8 mouse cellular contexts compared by ENCODE assay signal in genomic region chr14:31197547-31198516, GRCm38 (mm10). TPM values are rescaled to one million over a fixed set of nuclear protein-coding genes. Genes with fewer than 3 reads are reported as not detected.
A peak's percentile ranks its signal among the peaks of the same experiment; 100 is the strongest.
DNase-seq lines count a peak whose midpoint lies in the region; ATAC-seq and TF ChIP-seq lines count a peak whose summit lies in the region.

No protein-coding gene starts in this region.

- H3K27ac ChIP-seq in bone marrow macrophage, adult 2 months (ENCODE audit: insufficient read depth, low read depth, low read length), result peak overlapping the region; percentile 52
- peak overlapping the region; percentile 62; the same call in 1 of the 2 replicates for H3K27ac ChIP-seq in limb, embryonic 15.5 days

- ATAC-seq in limb, embryonic 15.5 days (ENCODE audit: insufficient number of reproducible peaks, low FRiP score, low TSS enrichment, low read depth), result no peak; the same call in 1 of the 2 replicates

- WGBS in limb, embryonic 15.5 days, result 62% methylated on average over 16 of the region's 16 CpGs

- no peak overlapping the region for H3K4me2 ChIP-seq in limb, embryonic 15.5 days

- no peaks in the 10 kb centered on the region for H3K27me3 ChIP-seq in limb, embryonic 15.5 days

- TF ChIP-seq POLR2A in bone marrow macrophage, adult 2 months (IDR thresholded peaks at IDR 0.05; ENCODE audit: borderline replicate concordance, low read depth, low read length), result no peak

- no peak overlapping the region for H3K9ac ChIP-seq in limb, embryonic 15.5 days

- TF ChIP-seq CTCF in bone marrow macrophage, adult 2 months (IDR thresholded peaks at IDR 0.05; ENCODE audit: low read depth, low read length), result no peak

- DNase-seq in left cerebral cortex, adult 18-20 months (ENCODE audit: low spot score in 2 of 2), result peak; percentile 51 to 56
- no peak for DNase-seq in left cerebral cortex, adult 11 months (ENCODE audit: low spot score)
- peak; percentile 84 for DNase-seq in Muller cell, postnatal 12 days (ENCODE audit: inconsistent ontology term)
- DNase-seq in right cerebral cortex, postnatal 36 days (ENCODE audit: low spot score in 2 of 2), result peak; percentile 53 to 65
- no peak for DNase-seq in ovary, postnatal 10 days (ENCODE audit: low spot score)
- no peak for DNase-seq in cerebellum, adult 11 months

- peaks cover 85% of the 10 kb centered on the region for H3K36me3 ChIP-seq in limb, embryonic 15.5 days

- H3K9me3 ChIP-seq in limb, embryonic 15.5 days, result no peaks in the 10 kb centered on the region

- H3K4me1 ChIP-seq in bone marrow macrophage, adult 2 months (ENCODE audit: control insufficient read depth, insufficient read depth, low read length), result peaks cover 40% of the 10 kb centered on the region
- peaks cover 10% of the 10 kb centered on the region; the same call in 1 of the 2 replicates for H3K4me1 ChIP-seq in limb, embryonic 15.5 days

- H3K4me3 ChIP-seq in bone marrow macrophage, adult 2 months (ENCODE audit: insufficient read depth, low read length), result no peak overlapping the region
- no peak overlapping the region for H3K4me3 ChIP-seq in limb, embryonic 15.5 days

RNA-seq across cellular contexts. Expression of gene Tnnc1, which starts 10.3 kb away (rescaled TPM):
- 10 to 100 TPM; 18.8 to 20.1 TPM for total RNA-seq in left cerebral cortex, adult 18-20 months (2021)
- 4.0 and 4.1 TPM in 2 replicates for polyA plus RNA-seq in bone marrow macrophage, adult 2 months (2012; ENCODE audit: insufficient read depth, insufficient read length, missing spikeins)
- 276 and 549 TPM in 2 replicates for polyA plus RNA-seq in limb, embryonic 15.5 days (2015; fragmentation: Nextera tagmentation; extraction: Ambion mirVana)

RNA-seq across cellular contexts. Expression of gene Nisch, which starts 18.9 kb away (rescaled TPM):
- 100 to 1,000 TPM; 359 to 363 TPM for total RNA-seq in left cerebral cortex, adult 18-20 months (2021)
- 366 and 398 TPM in 2 replicates for polyA plus RNA-seq in bone marrow macrophage, adult 2 months (2012; ENCODE audit: insufficient read depth, insufficient read length, missing spikeins)
- polyA plus RNA-seq in limb, embryonic 15.5 days (2015; fragmentation: Nextera tagmentation; extraction: Ambion mirVana), result 336 and 363 TPM in 2 replicates

RNA-seq across cellular contexts. Expression of gene Sema3g, which starts 19.8 kb away (rescaled TPM):
- 1 to 10 TPM; 4.7 to 5.3 TPM for total RNA-seq in left cerebral cortex, adult 18-20 months (2021)
- polyA plus RNA-seq in bone marrow macrophage, adult 2 months (2012; ENCODE audit: insufficient read depth, insufficient read length, missing spikeins), result not detected in 2 replicates
- polyA plus RNA-seq in limb, embryonic 15.5 days (2015; fragmentation: Nextera tagmentation; extraction: Ambion mirVana), result 1.2 and 1.5 TPM in 2 replicates

RNA-seq across cellular contexts. Expression of gene Stab1, which starts 29.4 kb away (rescaled TPM):
- total RNA-seq in left cerebral cortex, adult 18-20 months (2021), result 10 to 100 TPM; 22.3 to 25.0 TPM
- polyA plus RNA-seq in bone marrow macrophage, adult 2 months (2012; ENCODE audit: insufficient read depth, insufficient read length, missing spikeins), result 1,445 and 1,606 TPM in 2 replicates
- 42.5 and 44.4 TPM in 2 replicates for polyA plus RNA-seq in limb, embryonic 15.5 days (2015; fragmentation: Nextera tagmentation; extraction: Ambion mirVana)

RNA-seq across cellular contexts. Expression of gene Phf7, which starts 53.3 kb away (rescaled TPM):
- 1 to 10 TPM; 3.2 to 4.1 TPM for total RNA-seq in left cerebral cortex, adult 18-20 months (2021)
- 10.5 and 13.2 TPM in 2 replicates for polyA plus RNA-seq in bone marrow macrophage, adult 2 months (2012; ENCODE audit: insufficient read depth, insufficient read length, missing spikeins)
- polyA plus RNA-seq in limb, embryonic 15.5 days (2015; fragmentation: Nextera tagmentation; extraction: Ambion mirVana), result 9.5 and 12.5 TPM in 2 replicates

Comparison
In these comparisons a context has a peak if more than half of its experiments do, and no peak if none do; other contexts are left out.
1. DNase-seq: peak in left cerebral cortex, adult 18-20 months (2 of 2), Muller cell, postnatal 12 days (single experiment) and right cerebral cortex, postnatal 36 days (2 of 2); none in left cerebral cortex, adult 11 months (single experiment), ovary, postnatal 10 days (single experiment) and cerebellum, adult 11 months (single experiment).
2. RNA of gene Tnnc1, which starts 10.3 kb away (polyA plus RNA-seq): 276 to 549 TPM in limb, embryonic 15.5 days; 4.0 to 4.1 TPM in bone marrow macrophage, adult 2 months; every median in the first group is over 10 times any median in the second.